Mouse (Mus musculus): ENCODE measurements around the gene 4930402K13Rik.
A peak's percentile ranks its signal among the peaks of the same experiment; 100 is the strongest.
"Not testable (repeated sequence)": the region's sequence is repeated elsewhere in the genome, so short reads cannot be mapped to it uniquely, and the experiment has no call there.

The 4930402K13Rik gene

GRCm38 (mm10) chrX:9104262-9104661 is at the start of gene 4930402K13Rik:
Gene 4930402K13Rik, plus strand, starts transcription at chrX:9104562.
- no peak for DNase-seq

DNA sequence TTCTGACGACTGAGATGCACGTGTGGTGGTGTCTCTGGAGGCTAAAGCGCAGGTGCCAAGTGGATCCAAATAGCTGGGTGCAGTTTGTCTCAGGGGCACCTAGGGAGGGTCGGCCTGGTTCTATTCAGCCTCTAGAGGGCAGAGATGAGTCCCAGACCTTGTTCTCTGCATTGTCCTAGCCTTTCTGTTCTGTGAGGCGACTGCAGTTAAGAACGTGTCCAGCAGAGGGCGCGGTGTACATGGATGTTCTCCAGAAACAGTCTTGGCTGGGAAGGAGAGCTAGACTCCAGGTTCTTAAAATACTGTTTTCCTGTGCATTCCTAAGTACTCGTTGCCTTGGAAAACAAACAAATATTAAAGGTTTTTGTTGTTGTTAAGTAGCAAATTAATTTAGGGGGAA is 43.4 kb upstream of the 4930402K13Rik start:
- peak; percentile 52 to 77 for DNase-seq

GRCm38 (mm10) chrX:9062101-9062500 is 42.3 kb upstream of the 4930402K13Rik start:
- no peak for DNase-seq

- DNase-seq = not testable (repeated sequence)
These were observed 41.6 kb upstream of the 4930402K13Rik start, which contains the start of gene Fthl17f for GRCm38 (mm10) chrX:9062715-9063114. Gene Fthl17f, plus strand, starts transcription at chrX:9063015.

DNA sequence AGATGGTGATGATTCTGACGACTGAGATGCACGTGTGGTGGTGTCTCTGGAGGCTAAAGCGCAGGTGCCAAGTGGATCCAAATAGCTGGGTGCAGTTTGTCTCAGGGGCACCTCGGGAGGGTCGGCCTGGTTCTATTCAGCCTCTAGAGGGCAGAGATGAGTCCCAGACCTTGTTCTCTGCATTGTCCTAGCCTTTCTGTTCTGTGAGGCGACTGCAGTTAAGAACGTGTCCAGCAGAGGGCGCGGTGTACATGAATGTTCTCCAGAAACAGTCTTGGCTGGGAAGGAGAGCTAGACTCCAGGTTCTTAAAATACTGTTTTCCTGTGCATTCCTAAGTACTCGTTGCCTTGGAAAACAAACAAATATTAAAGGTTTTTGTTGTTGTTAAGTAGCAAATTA is 26.7 kb upstream of the 4930402K13Rik start:
- peak; percentile 36 to 68 for DNase-seq

DNA sequence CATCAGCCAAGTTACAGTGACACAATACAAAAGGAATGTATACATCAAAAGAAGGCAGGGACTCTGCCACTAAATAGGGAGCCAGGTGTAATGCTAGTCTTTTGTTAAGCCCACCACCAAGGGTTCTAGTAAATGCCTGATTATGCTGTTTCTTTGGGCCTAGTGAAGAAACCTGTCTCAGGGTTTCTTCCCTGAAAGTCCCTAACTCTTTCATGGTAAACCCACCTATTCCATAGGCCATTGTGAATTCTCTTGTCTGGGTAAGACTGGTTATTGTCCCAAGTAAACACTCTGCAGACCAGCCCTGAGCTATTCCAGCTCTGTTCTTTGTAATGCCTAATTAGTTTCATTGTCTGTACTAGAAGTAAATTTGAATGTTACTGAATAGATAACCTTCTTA is 9.3 kb upstream of the 4930402K13Rik start:
- DNase-seq = not testable (repeated sequence)

GRCm38 (mm10) chrX:9110381-9110780 is 6.0 kb downstream of the 4930402K13Rik start:
- DNase-seq = no peak

- DNase-seq = no peak
These were observed 20.6 kb downstream of the 4930402K13Rik start for GRCm38 (mm10) chrX:9124928-9125327.

- peak in 1 of 2 experiments; percentile 2 for DNase-seq
These were observed 24.0 kb downstream of the 4930402K13Rik start for GRCm38 (mm10) chrX:9128317-9128831.

DNA sequence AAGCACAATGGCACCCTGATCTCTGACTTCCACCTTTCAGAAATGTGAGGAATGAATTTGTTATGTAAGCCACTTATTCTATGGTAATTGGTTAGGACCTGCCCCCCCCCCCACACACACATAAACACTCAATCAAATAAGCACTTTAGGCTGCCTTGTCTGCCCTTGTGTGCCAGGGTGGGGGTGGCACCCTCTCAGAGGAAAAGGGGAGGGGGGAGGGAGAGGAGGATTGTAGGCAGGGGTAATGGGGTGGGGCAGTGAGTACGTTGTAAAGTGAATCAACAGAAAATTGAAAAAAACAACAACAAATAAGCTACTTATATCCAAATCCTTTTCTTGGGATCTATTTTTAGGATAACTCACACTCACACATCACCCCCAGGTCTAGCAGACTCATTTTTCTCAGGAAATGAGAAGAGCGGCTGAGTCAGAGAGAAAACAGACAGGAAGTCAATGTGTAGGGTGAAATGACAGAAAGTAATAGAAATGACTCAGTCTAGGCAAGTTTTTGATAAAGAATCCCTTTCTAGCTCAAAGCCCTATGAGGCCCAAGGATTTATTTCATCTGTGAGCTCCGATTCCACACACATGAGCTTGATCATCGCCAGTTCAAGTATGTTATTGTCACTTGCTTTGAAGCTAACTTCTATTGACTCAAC is 35.1 kb downstream of the 4930402K13Rik start:
- no peak for DNase-seq

- no peak for DNase-seq
These were observed 38.3 kb downstream of the 4930402K13Rik start for GRCm38 (mm10) chrX:9142669-9143068.
